Mouse (Mus musculus) skeletal muscle tissue, postnatal 0 days (tissue): ENCODE results near the gene Gm5460. TPM values are rescaled to one million over a fixed set of nuclear protein-coding genes. Genes with fewer than 3 reads are reported as not detected.

Experiments used
- polyA plus RNA-seq: library from polyadenylated mRNA; unstranded; fragments of >200 nt; fragmentation: Nextera tagmentation; extraction: Ambion mirVana; gene quantifications from 2 replicates; pipeline ENCODE4 v1.2.1, GENCODE M21; 2015

Gm5460 gene
- polyA plus RNA-seq, result 0.06 and 0.40 TPM in 2 replicates

GRCm38 (mm10) chr14:34016381-34016780, at the start of gene Gm5460:
Gene Gm5460, plus strand, starts transcription at chr14:34016758.

GRCm38 (mm10) chr14:33978604-33979059, 37.9 kb upstream of the Gm5460 start, which contains the start of gene Zfp488:
Gene Zfp488, minus strand, starts transcription at chr14:33978764.

GRCm38 (mm10) chr14:34015063-34015462, 1.5 kb upstream of the Gm5460 start, which contains the start of gene Gm30083:
Gene Gm30083, minus strand, starts transcription at chr14:34015182.

GRCm38 (mm10) chr14:34052516-34052915, 36.0 kb downstream of the Gm5460 start, which contains the start of gene Antxrl:
Gene Antxrl, plus strand, starts transcription at chr14:34052707.

GRCm38 (mm10) chr14:34085731-34086130, 69.2 kb downstream of the Gm5460 start, which contains the start of gene Anxa8:
Gene Anxa8, plus strand, starts transcription at chr14:34085981.

Other genes with a start within 250 kb of the Gm5460 start
- 1.9 and 2.3 TPM in 2 replicates for gene Gdf10, start 93.2 kb upstream of the Gm5460 start, polyA plus RNA-seq
- gene Gdf2, start 75.7 kb upstream of the Gm5460 start, polyA plus RNA-seq, result not detected in 2 replicates
- gene Rbp3, start 62.8 kb upstream of the Gm5460 start, polyA plus RNA-seq, result not detected in 2 replicates
- gene Zfp488, start 38.0 kb upstream of the Gm5460 start, polyA plus RNA-seq, result 0.03 and 0.05 TPM in 2 replicates
- not detected in 2 replicates for gene Gm30083, start 1.6 kb upstream of the Gm5460 start, polyA plus RNA-seq
- gene Antxrl, start 35.9 kb downstream of the Gm5460 start, polyA plus RNA-seq, result not detected in 2 replicates
- 2.4 and 17.8 TPM in 2 replicates for gene Anxa8, start 69.2 kb downstream of the Gm5460 start, polyA plus RNA-seq
- gene A630023A22Rik, start 86.0 kb downstream of the Gm5460 start, polyA plus RNA-seq, result not detected in 2 replicates
- gene Npy4r, start 135.7 kb downstream of the Gm5460 start, polyA plus RNA-seq, result not detected in 2 replicates
- gene Gprin2, start 184.9 kb downstream of the Gm5460 start, polyA plus RNA-seq, result 0.22 and 0.27 TPM in 2 replicates
- 0.71 and 0.97 TPM in 2 replicates for gene Syt15, start 202.8 kb downstream of the Gm5460 start, polyA plus RNA-seq